Mouse (Mus musculus): ENCODE measurements at regions not wholly inside any gene's neighbourhood (a gene's known extent, or its start where the extent isn't known, plus 50 kb on each side); places are given as distances from the start of the nearest gene placed in this dataset.
A peak's percentile ranks its signal among the peaks of the same experiment; 100 is the strongest.

GRCm38 (mm10) chr2:30743976-30744620, 59.4 kb downstream of the 1700001O22Rik start:
- H3K27ac ChIP-seq (ENCODE audit: low read depth): peak overlapping the region; percentile 72
- no peaks in the 10 kb centered on the region for H3K27me3 ChIP-seq (ENCODE audit: insufficient read depth, low read length)
- H3K4me2 ChIP-seq: peak overlapping the region; percentile 42; the same call in 1 of the 2 replicates
- ATAC-seq (ENCODE audit: insufficient read depth) (peak; percentile 80), DNase-seq (peak; percentile 79)
- no peak for TF ChIP-seq CTCF (IDR thresholded peaks at IDR 0.05; ENCODE audit: low read depth)
- H3K4me1 ChIP-seq (ENCODE audit: insufficient read depth): peaks cover 16% of the 10 kb centered on the region
- 6% methylated on average over 15 of the region's 15 CpGs for WGBS
- no peaks in the 10 kb centered on the region for H3K9me3 ChIP-seq (ENCODE audit: low read depth, low read length)
- H3K9ac ChIP-seq: peak overlapping the region; percentile 48
- H3K4me3 ChIP-seq (ENCODE audit: low read depth, low read length): no peak overlapping the region
- no peaks in the 10 kb centered on the region for H3K36me3 ChIP-seq (ENCODE audit: insufficient read depth)

- H3K4me3 ChIP-seq (ENCODE audit: low read depth, low read length): no peak overlapping the region
- H3K9ac ChIP-seq: no peak overlapping the region
- H3K4me2 ChIP-seq: peak overlapping the region; percentile 42; the same call in 1 of the 2 replicates
- H3K27ac ChIP-seq (ENCODE audit: low read depth): peak overlapping the region; percentile 72
- 44% methylated on average over 4 of the region's 4 CpGs for WGBS
- no peaks in the 10 kb centered on the region for H3K27me3 ChIP-seq (ENCODE audit: insufficient read depth, low read length)
- peak; percentile 69 for ATAC-seq (ENCODE audit: insufficient read depth)
- DNase-seq: peak; percentile 50
- peaks cover 16% of the 10 kb centered on the region for H3K4me1 ChIP-seq (ENCODE audit: insufficient read depth)
- TF ChIP-seq CTCF (IDR thresholded peaks at IDR 0.05; ENCODE audit: low read depth): no peak
- no peaks in the 10 kb centered on the region for H3K36me3 ChIP-seq (ENCODE audit: insufficient read depth)
- no peaks in the 10 kb centered on the region for H3K9me3 ChIP-seq (ENCODE audit: low read depth, low read length)
These were observed 60.1 kb downstream of the 1700001O22Rik start for GRCm38 (mm10) chr2:30743265-30743846.

DNA sequence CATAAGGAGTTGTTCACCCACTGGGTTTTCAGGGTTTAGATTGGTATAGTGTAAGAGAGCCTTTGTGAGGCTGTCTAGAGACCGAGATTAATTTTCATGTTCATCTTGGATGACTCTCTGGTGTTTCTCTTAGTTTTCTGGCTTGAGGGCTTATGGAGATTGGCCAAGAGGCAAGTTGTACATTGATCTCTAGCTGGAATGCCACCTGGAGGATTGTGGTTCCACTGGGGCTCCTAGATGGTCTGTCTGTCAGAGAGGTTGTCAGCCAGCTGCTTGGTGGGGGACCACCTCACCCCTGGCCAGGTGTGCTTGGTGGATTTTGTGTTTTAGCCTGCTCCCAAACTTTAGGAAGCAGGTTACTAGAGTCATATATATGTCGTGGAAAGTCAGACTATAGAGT, 62.0 kb downstream of the 1700001O22Rik start:
- Histone ChIP-seq H3K9ac (no peak overlapping the region), H3K27me3 (ENCODE audit: insufficient read depth, low read length) (no peaks in the 10 kb centered on the region), H3K9me3 (ENCODE audit: low read depth, low read length) (no peaks in the 10 kb centered on the region), H3K4me2 (no peak overlapping the region), H3K27ac (ENCODE audit: low read depth) (no peak overlapping the region), H3K4me3 (ENCODE audit: low read depth, low read length) (no peak overlapping the region), H3K36me3 (ENCODE audit: insufficient read depth) (no peaks in the 10 kb centered on the region), H3K4me1 (ENCODE audit: insufficient read depth) (peaks cover 16% of the 10 kb centered on the region)
- WGBS: 82% methylated on average over 2 of the region's 2 CpGs
- TF ChIP-seq CTCF (IDR thresholded peaks at IDR 0.05; ENCODE audit: low read depth): no peak
- no peak for DNase-seq
- no peak for ATAC-seq (ENCODE audit: insufficient read depth)

DNA sequence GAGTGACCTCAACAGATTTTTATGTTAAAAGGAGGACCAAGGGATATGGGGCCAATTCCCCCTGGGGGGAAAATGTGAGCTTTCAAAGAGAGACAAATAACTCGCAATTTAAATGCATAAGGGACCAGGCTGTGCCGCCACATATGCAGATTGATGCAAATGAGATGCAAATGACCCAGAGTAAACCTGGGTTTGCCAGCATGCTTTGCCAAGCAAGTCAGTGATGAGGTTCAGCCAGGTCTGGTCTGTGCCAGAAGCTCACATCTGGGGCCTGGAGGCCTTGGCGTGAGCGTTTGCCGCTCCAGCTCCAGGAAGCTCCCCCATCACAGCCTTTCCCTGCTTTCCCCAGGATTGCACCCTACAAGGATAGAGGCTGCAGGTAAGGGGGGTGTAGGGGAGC, 65.7 kb downstream of the 1700001O22Rik start:
- Histone ChIP-seq H3K4me1 (ENCODE audit: insufficient read depth) (no peaks in the 10 kb centered on the region), H3K4me3 (ENCODE audit: low read depth, low read length) (no peak overlapping the region), H3K9ac (no peak overlapping the region), H3K9me3 (ENCODE audit: low read depth, low read length) (no peaks in the 10 kb centered on the region), H3K36me3 (ENCODE audit: insufficient read depth) (no peaks in the 10 kb centered on the region), H3K4me2 (no peak overlapping the region), H3K27me3 (ENCODE audit: insufficient read depth, low read length) (no peaks in the 10 kb centered on the region), H3K27ac (ENCODE audit: low read depth) (no peak overlapping the region)
- DNase-seq (no peak), ATAC-seq (ENCODE audit: insufficient read depth) (no peak)
- TF ChIP-seq CTCF (IDR thresholded peaks at IDR 0.05; ENCODE audit: low read depth): no peak
- WGBS: 79% methylated on average over 5 of the region's 5 CpGs

DNA sequence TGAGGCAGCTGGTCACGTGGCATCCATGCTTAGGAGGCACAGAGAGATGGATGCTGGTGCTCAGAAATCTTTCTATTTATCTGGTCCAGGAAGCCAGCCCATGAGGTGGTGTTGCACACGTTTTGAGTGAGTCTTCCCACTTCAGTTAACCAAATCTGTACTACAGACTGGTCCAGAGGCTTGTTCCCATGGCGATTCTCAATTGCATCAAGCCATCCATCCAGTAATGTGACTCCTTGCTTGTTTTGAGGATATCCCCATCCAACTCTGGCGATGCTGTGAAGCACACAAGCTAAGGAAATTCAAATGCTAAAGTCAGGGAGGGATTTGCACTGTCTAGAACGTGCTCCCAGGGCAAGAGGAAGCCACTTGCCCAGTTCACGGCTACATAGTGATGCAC, 66.8 kb downstream of the 1700001O22Rik start:
- Histone ChIP-seq H3K36me3 (ENCODE audit: insufficient read depth) (no peaks in the 10 kb centered on the region), H3K27ac (ENCODE audit: low read depth) (no peak overlapping the region), H3K27me3 (ENCODE audit: insufficient read depth, low read length) (no peaks in the 10 kb centered on the region), H3K4me1 (ENCODE audit: insufficient read depth) (no peaks in the 10 kb centered on the region), H3K9ac (no peak overlapping the region), H3K4me2 (no peak overlapping the region), H3K9me3 (ENCODE audit: low read depth, low read length) (no peaks in the 10 kb centered on the region), H3K4me3 (ENCODE audit: low read depth, low read length) (no peak overlapping the region)
- no peak for ATAC-seq (ENCODE audit: insufficient read depth)
- 65% methylated on average over 6 of the region's 6 CpGs for WGBS
- no peak for DNase-seq
- no peak for TF ChIP-seq CTCF (IDR thresholded peaks at IDR 0.05; ENCODE audit: low read depth)

GRCm38 (mm10) chr2:30736236-30736635, 67.2 kb downstream of the 1700001O22Rik start:
- no peak overlapping the region for H3K27ac ChIP-seq (ENCODE audit: low read depth)
- H3K4me1 ChIP-seq (ENCODE audit: insufficient read depth): no peaks in the 10 kb centered on the region
- H3K27me3 ChIP-seq (ENCODE audit: insufficient read depth, low read length): no peaks in the 10 kb centered on the region
- H3K9me3 ChIP-seq (ENCODE audit: low read depth, low read length): no peaks in the 10 kb centered on the region
- H3K4me2 ChIP-seq: no peak overlapping the region
- no peak overlapping the region for H3K9ac ChIP-seq
- no peak overlapping the region for H3K4me3 ChIP-seq (ENCODE audit: low read depth, low read length)
- TF ChIP-seq CTCF (IDR thresholded peaks at IDR 0.05; ENCODE audit: low read depth): no peak
- H3K36me3 ChIP-seq (ENCODE audit: insufficient read depth): no peaks in the 10 kb centered on the region
- ATAC-seq (ENCODE audit: insufficient read depth) (no peak), DNase-seq (no peak)
- 50% methylated on average over 2 of the region's 2 CpGs for WGBS

DNA sequence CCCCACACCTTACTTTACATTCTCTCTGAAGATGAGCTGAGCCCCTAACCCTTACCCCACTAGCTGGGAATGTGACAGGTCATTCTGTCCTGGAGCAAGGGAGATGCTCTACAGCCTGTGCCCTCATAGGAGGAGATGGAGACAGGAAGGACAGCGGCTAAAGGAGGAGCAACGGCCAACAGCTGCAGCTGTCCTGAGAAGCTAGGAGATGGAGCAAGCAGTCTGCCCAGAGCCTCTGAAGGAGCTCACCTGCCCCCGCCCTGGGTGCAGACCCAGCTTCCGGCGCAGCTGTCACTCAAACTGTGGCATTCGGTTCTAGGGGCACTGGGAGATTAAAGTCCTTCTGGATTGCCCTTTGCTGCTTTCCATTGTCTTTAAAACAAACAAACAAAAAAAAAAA, 69.6 kb downstream of the 1700001O22Rik start:
- DNase-seq (no peak), ATAC-seq (ENCODE audit: insufficient read depth) (peak; percentile 41; the same call in 1 of the 2 replicates)
- Histone ChIP-seq H3K27ac (ENCODE audit: low read depth) (no peak overlapping the region), H3K4me2 (no peak overlapping the region), H3K36me3 (ENCODE audit: insufficient read depth) (no peaks in the 10 kb centered on the region), H3K4me3 (ENCODE audit: low read depth, low read length) (no peak overlapping the region), H3K27me3 (ENCODE audit: insufficient read depth, low read length) (no peaks in the 10 kb centered on the region), H3K9me3 (ENCODE audit: low read depth, low read length) (no peaks in the 10 kb centered on the region), H3K9ac (no peak overlapping the region), H3K4me1 (ENCODE audit: insufficient read depth) (no peaks in the 10 kb centered on the region)
- TF ChIP-seq CTCF (IDR thresholded peaks at IDR 0.05; ENCODE audit: low read depth): no peak
- 21% methylated on average over 6 of the region's 6 CpGs for WGBS
